Mouse (Mus musculus) gastrocnemius, postnatal 10 days (tissue): ENCODE data around the gene Rhoc. TPM values are rescaled to one million over a fixed set of nuclear protein-coding genes. Genes with fewer than 3 reads are reported as not detected.
A peak's percentile ranks its signal among the peaks of the same experiment; 100 is the strongest.
"Not testable (repeated sequence)": the region's sequence is repeated elsewhere in the genome, so short reads cannot be mapped to it uniquely, and the experiment has no call there.

Experiments
- DNase-seq: peaks from one replicate; pipeline ENCODE4 v3.0.0; 2021; ENCODE audit warnings: mixed read lengths
- total RNA-seq, 2 experiments: library from RNA; stranded (reverse); gene quantifications; 2 replicates each; pipeline ENCODE4 v1.2.3; 2021

Gene Rhoc
- total RNA-seq, 2 experiments from 2014 or later = 96.3 to 130 TPM

DNA sequence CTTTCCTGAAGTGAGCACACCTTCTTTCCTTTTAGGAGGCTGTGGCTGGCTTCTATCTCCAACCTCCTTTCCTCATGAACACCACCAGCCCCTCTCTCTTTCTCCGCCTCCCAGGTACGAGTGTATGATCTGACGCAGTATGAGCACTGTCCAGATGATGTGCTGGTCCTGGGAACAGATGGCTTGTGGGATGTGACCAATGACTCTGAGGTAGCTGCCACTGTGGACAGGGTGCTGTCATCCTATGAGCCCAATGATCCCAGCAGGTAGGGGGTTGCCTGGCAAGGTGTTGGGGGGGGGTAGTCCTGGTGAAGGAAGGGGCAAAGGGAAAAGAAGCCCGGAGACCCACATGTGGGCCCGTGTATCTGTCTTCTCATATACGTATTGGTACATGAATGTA lies 2.9 kb upstream of the Rhoc start:
- no peak for DNase-seq

DNA sequence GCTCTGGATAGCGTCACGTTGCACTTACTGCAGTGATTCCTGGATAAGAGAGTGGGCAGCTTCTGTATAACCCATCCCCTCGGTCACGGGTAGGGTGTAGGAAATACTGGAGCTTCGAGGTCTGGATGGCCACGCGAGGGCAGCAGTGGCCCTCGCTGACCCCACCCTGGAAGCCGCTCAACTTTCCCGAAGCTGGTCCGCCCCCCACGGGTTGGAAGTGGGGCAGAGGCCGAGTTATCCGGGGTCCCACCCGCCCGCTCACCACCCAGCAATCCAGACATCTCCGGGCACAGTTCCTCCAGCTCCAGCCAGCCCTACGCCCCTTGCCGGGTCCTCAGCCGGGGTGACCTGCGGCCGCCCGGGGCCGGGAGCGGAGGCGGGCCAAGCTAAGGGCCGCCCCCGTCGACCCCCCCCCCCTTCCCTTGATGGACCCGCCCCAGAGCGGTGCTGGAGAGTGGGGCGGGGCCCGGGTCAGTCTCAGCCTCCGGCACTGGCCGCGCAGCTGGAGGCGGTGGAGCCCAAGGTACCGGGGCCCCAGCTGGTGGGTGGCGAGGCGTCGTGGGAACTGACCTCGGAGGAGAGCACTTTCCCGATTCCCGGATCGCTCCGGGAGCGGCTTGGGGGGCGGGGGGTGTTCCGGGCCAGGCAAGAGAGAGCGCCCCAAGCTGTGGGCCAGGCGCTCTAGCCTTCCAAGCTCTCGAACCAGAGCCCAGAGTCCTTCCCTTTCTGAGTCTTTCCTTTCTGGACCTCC lies 561 bp downstream of the Rhoc start:
- DNase-seq = peak; percentile 88

DNA sequence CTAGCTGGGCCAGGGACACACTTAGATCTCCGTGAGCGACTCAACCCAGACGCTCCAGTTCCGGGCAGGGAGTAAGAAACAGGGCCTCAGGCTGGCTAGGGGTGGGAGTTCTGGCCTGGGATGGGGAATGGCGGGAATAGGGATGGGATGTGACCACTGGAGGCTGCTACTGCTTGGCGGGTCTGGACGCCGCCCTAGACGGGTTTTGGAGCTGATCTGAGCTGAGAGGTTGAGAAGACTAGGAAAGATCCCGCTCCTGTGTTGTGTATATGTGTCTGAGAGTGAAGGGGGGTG lies 1.1 kb downstream of the Rhoc start:
- no peak for DNase-seq

DNA sequence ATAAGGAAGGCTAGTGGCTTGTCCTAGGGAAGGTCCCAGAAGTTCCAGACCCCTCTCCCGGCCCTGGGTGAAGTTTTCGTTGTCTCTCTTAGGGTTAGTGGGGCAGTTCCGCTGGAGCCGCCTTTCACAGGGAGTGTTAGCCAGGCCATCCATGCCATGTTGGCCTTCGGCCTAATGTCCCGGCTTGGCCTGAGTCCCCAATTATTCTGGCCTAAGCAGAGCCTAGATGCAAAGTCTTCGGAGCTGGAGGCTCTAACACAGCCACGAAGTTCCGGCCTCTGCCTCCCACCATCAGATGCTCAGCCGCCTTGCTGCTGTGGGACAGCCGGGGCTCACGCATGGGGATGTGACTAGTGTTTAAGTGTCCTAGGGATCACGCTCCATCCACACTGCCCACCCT lies 1.6 kb downstream of the Rhoc start:
- DNase-seq = no peak

DNA sequence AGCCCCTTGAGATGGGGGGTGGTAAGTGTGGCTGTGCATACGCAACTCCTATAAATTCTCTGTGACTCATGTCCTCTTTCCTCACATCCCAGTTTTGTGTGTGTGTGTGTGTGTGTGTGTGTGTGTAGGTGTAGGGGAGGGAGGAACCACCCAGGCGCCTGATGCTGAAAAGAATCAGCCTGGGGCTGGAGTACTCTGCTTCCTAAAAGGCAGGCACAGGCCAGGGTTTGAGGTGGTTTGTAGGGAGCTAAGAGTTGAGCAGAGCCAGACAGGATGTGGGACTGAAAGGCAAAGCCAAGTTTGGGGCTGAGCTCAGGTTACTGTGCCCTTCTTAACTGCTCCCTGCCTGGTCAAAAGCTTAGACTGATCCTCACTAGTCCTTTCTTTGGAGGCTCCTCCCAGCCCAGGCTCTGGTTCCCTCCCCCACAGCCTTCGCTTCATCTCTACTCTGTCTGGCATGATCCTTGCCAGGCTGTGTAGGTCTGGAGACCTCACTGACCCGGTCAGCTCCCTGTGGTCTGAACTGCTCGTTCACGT lies 2.3 kb downstream of the Rhoc start:
- DNase-seq = no peak

DNA sequence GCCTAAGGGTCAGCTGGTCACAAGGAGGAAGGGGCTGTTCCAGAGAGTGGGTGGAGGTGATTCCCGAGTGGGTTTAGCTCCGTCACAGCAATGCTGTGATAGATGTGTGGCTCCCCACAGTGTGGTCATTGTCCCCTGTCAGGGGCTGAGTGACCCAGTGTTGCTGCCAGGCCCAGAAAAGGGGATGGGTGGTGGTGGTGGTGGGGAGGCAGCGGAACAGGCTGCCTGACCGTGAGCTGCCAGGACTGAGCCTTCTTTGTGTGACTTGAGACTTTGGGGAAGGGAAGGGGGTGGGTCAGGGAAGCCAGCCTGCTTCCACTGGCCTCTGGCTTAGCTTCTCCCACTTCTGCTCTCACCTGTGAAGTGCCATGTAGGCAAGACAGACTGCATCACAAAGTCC lies 2.8 kb downstream of the Rhoc start:
- no peak for DNase-seq

DNA sequence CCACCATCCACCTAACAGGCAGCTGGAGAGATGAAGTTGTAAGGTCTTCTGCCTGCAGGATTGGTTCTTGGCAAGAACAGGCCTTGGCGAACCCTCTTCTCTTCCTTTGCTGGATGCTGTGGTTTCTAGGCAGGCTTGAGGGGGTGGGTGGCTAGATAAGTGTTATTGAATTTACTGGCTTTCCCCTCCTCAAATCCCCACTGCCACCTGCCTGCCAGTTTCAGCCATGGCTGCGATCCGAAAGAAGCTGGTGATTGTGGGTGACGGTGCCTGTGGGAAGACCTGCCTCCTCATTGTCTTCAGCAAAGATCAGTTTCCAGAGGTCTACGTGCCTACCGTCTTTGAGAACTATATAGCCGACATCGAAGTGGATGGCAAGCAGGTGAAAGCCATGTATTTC lies 3.5 kb downstream of the Rhoc start:
- DNase-seq = no peak

DNA sequence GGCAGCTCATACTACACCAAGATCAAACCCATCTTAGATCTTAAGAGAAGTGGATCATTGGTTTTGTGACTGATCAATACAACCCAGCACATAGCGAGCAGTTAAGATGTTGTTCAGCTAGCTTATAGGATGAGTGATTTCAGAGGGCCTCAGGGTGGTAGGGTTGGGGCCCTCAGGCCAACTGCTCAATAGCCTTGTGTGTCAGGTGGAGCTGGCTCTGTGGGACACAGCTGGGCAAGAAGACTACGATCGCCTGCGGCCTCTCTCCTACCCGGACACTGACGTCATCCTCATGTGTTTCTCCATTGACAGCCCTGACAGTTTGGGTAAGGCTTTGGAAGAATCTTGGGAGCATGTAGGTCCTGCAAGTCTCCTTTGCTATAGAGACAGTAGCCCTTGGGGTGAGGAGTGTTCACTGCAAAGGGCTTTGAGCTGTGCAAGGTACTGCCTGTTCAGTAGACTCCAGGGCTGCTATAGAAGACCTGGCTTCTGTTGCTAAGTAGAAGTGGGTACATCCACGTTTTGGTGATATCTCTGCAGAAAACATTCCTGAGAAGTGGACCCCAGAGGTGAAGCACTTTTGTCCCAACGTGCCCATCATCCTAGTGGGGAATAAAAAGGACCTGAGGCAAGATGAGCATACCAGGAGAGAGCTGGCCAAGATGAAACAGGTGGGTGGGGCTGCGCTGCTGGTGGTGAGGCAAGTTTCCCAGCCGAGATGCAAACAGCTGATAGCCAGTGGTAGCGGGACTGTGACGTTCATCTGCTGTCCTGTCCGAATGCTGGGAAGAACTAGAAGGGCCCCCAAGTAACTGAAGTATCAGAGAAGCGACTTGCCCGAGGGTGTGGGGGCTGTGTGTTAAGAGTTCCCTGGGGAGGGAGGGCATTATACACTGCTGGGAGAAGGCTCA lies 4.4 kb downstream of the Rhoc start:
- DNase-seq = no peak

DNA sequence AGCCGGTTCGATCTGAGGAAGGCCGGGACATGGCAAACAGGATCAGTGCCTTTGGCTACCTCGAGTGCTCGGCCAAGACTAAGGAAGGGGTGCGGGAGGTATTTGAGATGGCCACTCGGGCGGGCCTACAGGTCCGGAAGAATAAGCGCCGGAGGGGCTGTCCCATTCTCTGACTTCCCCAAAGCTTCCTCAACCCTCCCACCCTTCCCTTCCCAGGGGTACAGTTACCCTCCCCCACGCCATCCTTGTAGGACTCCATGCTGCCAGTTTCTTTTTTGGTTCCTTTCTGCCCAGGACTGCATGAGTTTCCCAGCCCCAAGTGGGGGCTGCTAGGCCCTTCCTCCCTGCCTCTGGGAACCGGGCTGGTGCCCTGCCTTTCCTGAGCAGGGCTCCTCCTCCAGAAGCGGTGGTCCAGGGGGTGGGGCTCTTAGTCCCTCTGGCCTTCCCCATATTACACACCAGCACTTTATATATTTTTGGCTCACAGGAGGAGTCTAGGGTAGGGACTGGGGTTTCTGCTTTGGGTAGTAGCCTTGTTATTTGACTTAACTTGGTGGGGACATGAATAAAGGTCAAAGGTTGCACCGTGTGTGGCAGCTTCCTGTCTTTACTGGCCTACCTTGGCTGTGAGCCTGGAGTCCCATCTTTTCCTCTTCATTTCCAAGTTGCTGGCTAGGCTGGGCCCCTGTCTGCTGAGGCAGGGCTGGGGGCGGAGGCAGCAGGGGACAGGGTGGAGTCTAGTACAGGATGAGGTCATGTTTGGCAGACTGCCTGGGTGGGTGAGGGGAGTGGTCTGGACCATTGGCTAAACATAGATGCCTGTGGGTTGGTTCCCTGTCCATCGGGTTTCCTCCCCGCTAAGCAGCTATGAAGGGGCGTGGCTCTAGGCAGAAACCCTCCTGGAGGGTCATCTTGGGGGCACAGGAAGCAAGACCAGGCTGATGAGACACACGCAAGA lies 6.0 kb downstream of the Rhoc start:
- peak; percentile 92 for DNase-seq

DNA sequence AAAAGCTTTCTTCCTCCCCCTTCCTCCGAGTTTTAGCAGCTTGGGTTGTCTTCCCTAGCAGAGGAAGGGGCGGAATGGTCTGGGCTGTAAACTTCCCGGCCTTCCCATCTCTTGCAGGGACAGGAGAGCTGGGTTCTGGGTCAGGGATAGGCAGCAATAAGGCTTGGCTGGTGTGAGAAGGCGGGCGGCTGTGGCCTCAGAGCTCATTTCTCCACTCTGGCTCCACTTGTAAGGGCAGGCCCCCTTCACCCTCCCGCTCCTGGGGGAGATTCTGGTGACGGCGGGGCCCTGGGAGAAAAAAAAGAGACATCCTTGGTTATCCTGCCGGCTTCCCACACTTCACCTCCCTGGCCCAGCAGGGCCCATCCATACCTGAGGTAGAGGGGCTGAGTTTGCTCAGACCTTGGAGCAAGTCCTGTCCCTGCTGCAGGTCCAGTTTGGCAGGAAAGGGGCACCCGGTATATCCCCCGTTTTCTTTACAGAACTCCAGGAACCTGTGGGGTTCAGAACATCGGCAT lies 6.8 kb downstream of the Rhoc start:
- DNase-seq = no peak

DNA sequence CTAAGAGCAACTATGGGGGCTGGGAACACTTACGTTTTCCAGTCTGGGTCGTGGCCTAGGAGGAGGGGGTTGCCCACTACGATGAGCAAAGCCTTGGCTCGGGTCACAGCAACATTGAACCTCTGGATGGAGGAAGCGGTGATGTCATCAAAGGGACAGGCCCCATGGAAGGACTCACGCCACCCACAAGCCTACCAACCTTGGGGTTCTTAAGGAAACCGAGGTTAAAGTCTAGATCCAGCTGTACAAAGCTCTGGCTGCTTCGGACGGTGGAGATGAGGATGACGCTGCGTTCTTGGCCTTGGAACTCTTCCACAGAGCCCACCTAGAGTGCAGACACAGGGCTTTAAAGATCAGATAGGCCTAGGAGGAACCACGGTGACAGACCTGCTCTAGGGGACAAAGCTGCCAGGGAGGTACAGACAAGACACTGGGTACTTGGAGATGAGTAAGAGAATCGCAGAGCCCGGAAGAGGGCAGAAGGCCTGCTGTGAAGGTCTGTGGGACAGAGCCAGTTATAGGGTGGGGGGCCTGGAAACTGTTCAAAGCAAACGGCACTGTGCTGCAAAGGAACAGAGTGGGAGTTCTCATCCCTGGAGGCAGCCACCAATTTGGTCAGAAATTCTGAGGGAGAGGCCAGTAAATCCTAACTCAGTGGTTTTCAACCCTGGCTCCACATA lies 7.6 kb downstream of the Rhoc start:
- no peak for DNase-seq

DNA sequence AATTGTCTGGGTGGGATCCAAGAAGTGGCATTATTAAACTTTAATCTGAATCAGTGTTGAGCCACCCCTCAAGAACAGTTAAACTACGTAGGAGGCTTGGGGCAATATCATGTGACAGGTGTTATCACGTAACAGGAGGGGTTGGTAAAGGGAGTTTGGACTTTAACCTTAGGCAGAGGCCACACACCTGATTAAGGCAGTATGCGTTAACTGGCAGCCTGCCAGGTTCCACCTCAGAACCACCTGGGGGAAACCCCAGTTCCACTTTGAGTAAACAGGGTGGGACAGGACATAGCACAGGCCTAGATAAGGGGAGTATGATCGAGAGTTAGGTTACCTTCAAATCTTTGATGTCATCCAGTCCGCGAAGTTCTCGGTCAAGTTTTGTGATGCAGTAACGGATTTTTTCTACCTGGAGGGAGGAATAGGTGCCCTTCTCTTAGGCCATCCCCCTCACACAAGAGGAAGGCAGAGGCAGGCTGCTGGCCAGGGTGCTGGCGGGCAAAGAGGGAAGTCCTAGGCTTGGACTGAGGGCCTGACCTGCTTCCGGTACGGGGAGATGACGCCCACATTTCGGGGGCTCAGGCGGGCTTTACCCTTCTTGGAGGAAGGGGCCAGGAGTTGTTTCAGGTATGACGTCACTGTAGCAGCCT lies 8.4 kb downstream of the Rhoc start:
- DNase-seq = no peak

DNA sequence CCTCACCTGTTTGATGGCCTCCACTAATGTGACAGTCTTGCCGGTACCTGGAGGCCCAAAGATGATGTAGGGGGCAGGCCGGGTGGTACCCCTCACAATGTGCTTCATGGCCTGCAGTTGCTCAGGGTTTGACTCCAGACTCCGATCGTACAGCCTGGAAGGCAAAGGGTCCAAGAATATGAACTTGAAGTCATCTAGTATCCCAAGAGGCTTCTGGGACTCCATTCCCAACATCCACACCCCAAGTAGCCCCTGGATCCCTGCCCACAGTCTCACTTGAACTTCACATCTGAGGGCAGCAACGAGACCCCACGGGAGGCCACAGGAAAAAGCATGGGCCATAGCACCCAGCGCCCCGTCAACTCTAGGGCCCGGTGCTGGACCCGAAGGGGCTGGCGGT lies 12.5 kb downstream of the Rhoc start:
- no peak for DNase-seq

DNA sequence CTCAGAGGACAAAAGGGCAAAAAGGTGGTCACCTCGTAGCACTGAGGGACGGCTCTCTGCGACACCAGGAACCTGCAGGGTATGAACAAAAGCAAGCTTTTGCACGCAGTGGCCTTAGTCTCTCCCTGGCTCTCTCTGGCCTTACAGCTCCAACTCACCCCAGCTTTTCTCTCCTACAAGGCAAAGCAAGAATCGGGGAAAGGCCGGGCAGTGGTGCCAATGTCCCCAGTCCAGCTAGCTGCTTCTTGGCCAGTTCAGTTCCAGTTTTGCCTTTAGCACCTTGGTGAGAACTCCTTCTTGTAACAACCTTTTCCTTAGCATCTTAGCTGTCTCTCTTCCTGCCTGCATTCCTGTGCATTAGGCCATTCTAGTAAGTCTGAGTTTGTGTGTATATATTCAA lies 13.3 kb downstream of the Rhoc start:
- DNase-seq = no peak

DNA sequence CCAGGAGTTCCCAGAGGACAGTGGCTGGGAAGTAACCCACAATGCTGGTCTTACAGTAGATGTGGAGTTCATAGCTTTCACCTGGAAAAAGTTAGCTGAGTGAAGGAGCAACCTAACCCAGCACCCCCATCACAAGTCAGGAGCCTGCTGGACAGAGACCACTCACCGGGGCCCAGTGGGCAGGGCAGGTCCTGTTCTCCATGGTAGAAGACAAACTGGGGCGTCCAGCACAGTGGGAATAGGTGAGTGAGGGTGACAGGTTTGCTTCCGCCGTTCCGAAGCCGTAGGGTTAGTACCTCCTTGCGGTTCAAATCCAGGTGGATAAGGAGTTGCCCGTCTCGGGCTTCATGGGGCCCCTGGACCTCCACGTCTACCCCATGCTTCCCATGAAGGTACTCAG lies 16.1 kb downstream of the Rhoc start:
- no peak for DNase-seq

DNA sequence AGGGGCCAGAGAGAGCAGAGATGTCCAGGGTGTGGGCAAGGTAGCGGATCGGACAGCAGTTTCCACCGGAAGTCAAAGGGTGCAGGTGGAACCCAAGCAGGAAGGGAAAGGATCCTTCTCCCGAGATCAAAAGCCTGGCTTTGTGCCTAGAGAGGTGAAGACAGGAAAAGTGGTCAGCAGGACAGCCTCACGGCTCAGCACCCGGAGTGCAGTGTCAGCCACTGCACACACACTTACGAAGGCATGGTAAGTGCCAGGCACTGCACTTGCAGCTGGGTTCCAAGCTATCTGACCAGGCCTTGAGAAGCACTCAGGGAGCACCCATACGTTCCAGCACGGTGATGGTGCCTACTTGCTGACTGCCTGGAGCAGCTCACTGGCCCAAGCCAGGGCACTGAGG lies 17.4 kb downstream of the Rhoc start:
- no peak for DNase-seq

DNA sequence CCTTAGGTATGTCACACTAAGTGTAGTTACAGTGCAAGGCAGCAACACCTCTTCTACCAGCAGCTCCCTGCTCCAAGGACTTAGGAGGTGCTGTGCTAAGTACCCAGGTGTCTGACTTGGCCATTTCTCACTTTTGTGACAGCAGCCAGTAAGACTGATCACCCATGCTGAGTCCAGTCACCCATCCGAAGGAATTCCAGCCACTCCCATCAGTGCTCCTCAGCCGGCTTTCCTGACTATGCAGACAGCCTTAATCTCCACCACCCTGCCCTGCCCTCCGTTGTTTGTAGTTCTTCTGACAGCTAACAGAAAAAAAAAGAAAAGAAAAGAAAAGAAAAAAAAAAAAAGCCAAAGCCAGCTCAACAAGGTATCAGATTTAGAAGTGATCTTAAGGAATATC lies 23.6 kb downstream of the Rhoc start:
- DNase-seq = no peak

DNA sequence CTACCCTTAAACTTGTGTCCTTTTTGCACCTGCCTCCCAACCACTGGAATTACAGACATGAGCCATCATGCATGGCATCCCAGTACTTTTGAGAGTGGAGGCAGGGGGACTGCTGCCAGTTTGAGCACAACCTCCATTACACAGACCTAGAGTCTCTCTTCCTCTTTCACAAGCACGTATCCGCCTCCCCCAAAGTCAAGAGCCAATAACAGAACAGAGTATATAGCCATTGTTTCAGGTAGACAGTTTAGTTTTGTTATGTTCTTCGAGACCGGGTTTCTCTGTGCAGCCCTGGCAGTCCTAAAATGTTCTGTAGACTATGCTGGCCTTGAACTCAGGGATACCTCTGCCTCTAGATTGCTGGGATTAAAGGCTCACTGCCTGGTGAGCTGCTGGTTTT lies 24.1 kb downstream of the Rhoc start:
- no peak for DNase-seq

DNA sequence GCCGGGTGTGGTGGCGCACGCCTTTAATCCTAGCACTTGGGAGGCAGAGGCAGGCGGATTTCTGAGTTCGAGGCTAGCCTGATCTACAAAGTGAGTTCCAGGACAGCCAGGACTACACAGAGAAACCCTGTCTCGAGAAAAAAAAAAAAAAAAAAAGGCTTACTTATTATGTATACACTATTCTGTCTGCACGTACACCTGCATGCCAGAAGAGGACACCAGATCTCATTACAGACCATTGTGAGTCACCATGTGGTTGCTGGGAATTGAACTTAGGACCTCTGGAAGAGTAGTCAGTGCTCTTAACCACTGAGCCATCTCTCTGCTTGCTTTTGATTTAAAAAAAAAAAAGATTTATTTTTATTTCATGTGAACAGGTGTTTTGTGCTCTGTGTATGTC lies 25.1 kb downstream of the Rhoc start:
- not testable (repeated sequence) for DNase-seq

DNA sequence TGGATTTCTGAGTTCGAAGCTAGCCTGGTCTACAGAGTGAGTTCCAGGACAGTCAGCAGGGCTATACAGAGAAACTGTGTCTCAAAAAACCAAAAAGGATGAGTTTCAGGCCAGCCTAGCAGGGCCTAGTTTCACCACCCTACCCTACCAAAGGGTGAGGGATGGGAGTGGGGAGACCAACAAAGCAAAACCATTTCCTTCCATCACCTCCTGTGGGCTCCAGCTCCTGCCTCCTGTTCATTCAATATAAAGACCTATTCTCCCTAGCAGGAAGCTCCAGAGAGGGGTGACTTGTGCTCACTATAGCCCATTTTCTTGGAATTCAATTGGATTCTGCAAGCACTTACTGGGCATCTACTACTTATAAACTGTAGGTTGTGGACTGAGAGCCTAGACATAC lies 26.6 kb downstream of the Rhoc start:
- DNase-seq = no peak

DNA sequence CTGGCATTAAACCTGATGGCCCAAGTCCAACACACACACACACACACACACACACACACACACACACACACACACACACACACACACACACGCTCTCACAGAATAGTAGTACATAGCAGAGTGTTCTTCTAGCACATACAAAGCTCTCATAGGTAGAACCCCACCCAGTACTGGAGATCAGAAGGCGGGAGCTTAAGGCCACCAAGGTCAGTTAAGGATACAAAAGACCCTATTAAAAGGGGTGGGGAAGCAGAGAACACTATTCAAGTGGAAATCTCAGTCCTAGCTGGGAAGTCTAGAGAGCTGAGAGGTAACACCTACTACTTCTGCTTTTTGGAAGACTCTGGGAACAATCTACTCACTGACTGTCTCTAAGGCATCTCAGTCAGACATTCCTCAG lies 27.2 kb downstream of the Rhoc start:
- DNase-seq = no peak
